ENCODE assay signal across 23 mouse cellular contexts in the genomic region with DNA sequence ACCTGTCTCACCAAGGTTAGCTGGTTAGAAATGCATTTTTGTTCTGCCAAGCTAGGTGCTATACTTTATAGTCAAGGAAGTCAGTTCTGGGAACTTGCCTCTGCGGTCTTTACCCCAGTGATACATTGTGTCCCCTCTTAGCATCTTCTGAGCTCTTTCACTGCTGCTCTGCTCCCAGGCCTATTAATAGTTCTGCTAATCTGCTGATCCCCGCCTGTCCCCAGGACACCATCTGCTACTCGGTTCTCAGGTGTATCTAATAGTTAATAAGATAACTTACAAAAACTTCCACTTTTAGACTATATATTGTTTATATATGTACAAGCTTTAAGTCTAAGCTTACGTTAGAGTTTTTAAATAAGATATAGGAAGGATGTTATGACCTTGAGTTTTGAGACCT. TPM values are rescaled to one million over a fixed set of nuclear protein-coding genes. Genes with fewer than 3 reads are reported as not detected.
A peak's percentile ranks its signal among the peaks of the same experiment; 100 is the strongest.
DNase-seq lines count a peak whose midpoint lies in the region; ATAC-seq and TF ChIP-seq lines count a peak whose summit lies in the region.
"Had no signal": no experiment of that assay in that cellular context is flagged by ENCODE, and none has a peak within 500 bp of the region (broad histone marks: within the 10 kb centered on the region; RNA-seq: fewer than 3 reads in every experiment).

No protein-coding gene starts in this region.

- H3K27ac ChIP-seq in cerebellum, adult 2 months (ENCODE audit: insufficient read depth, low read length): no peak overlapping the region
- H3K27ac ChIP-seq: forebrain, embryonic 10.5 days; forebrain, embryonic 13.5 days; heart, adult 2 months; hindbrain, embryonic 10.5 days; hindbrain, embryonic 13.5 days; intestine, embryonic 15.5 days had no signal

- no peak for ATAC-seq in cerebellum, adult (ENCODE audit: insufficient number of reproducible peaks, low FRiP score, low TSS enrichment)
- ATAC-seq: forebrain, embryonic 13.5 days; forebrain, embryonic 16.5 days; hindbrain, embryonic 16.5 days; intestine, embryonic 15.5 days; Patski had no signal

- H3K4me1 ChIP-seq in cerebellum, adult 2 months (ENCODE audit: control insufficient read depth, insufficient read depth, low read length): no peaks in the 10 kb centered on the region
- H3K4me1 ChIP-seq: forebrain, embryonic 10.5 days; forebrain, embryonic 13.5 days; hindbrain, embryonic 10.5 days; hindbrain, embryonic 13.5 days; intestine, embryonic 15.5 days had no signal

- DNase-seq in cerebellum, adult 2 months: peak; percentile 21 to 42
- DNase-seq in cerebellum, adult 9-11 months: peak; percentile 28
- no peak for DNase-seq in cerebellum, postnatal 10 days
- peak; percentile 41 for DNase-seq in brain, adult 2 months (ENCODE audit: low read depth, low spot score)
- DNase-seq in retina, postnatal 1 day: peak; percentile 52
- no peak for DNase-seq in kidney, adult 11 months
- DNase-seq: adrenal gland, postnatal 10 days; adrenal gland, postnatal 36 days; B cell, adult 2 months; gastrocnemius, postnatal 10 days; gastrocnemius, postnatal 36 days; heart, adult 2 months; kidney, adult 18-20 months had no signal

- no peaks in the 10 kb centered on the region for H3K27me3 ChIP-seq in cerebellum, adult 2 months (ENCODE audit: control insufficient read depth, insufficient read depth, low read length)
- H3K27me3 ChIP-seq: CH12.LX; forebrain, embryonic 13.5 days; hindbrain, embryonic 13.5 days; intestine, embryonic 15.5 days; Patski had no signal

- WGBS in cerebellum, adult 2 months: 34% methylated on average over 4 of the region's 4 CpGs

- no peak overlapping the region for H3K4me3 ChIP-seq in cerebellum, adult 2 months (replicated peaks; ENCODE audit: insufficient read depth, low read depth, low read length)
- H3K4me3 ChIP-seq: forebrain, embryonic 10.5 days; forebrain, embryonic 13.5 days; heart, adult 2 months; hindbrain, embryonic 10.5 days; hindbrain, embryonic 13.5 days; intestine, embryonic 15.5 days had no signal

- TF ChIP-seq CTCF in cerebellum, adult 2 months (IDR thresholded peaks at IDR 0.05; ENCODE audit: borderline replicate concordance, insufficient read depth, low read depth, low read length): no peak

- no peak for TF ChIP-seq POLR2A in cerebellum, adult 2 months (IDR thresholded peaks at IDR 0.05; ENCODE audit: borderline replicate concordance, insufficient read depth, low read length)

RNA-seq across cellular contexts. Expression of gene Rhot1, which starts 29.5 kb away (rescaled TPM):
- 59.2 and 60.6 TPM in 2 replicates for polyA plus RNA-seq in cerebellum, adult 2 months (2012; rRNA removed)

RNA-seq across cellular contexts. Expression of gene Rnf135, which starts 54.7 kb away (rescaled TPM):
- 5.6 and 6.1 TPM in 2 replicates for polyA plus RNA-seq in cerebellum, adult 2 months (2012; rRNA removed)

Comparison
In these comparisons a context has a peak if more than half of its experiments do, and no peak if none do; other contexts are left out.
1. DNase-seq: peak in cerebellum, adult 2 months (2 of 2), cerebellum, adult 9-11 months (single experiment), brain, adult 2 months (single experiment) and retina, postnatal 1 day (single experiment); none in cerebellum, postnatal 10 days (0 of 2) and kidney, adult 11 months (single experiment).